Mouse (Mus musculus) fat pad, adult 2 months (tissue): ENCODE data around the gene Krt33b.

ENCODE experiments used
- DNase-seq: peaks from one replicate; pipeline ENCODE4 v3.0.0-alpha.2; 2011; ENCODE audit warnings: low read depth, low spot score; ENCODE audit errors: extremely low read depth

The Krt33b gene

GRCm38 (mm10) chr11:99993620-99994383 is 35.9 kb downstream of the Krt33b start, which contains the start of gene Krtap17-1:
Gene Krtap17-1, minus strand, starts transcription at chr11:99993994.
- DNase-seq = no peak

GRCm38 (mm10) chr11:99990571-99990970 is 39.1 kb downstream of the Krt33b start:
- DNase-seq = no peak

- no peak for DNase-seq
These were observed 39.7 kb downstream of the Krt33b start for GRCm38 (mm10) chr11:99989881-99990405.

- no peak for DNase-seq
These were observed 41.1 kb downstream of the Krt33b start for GRCm38 (mm10) chr11:99988530-99988929.

- DNase-seq = no peak
These were observed 43.5 kb downstream of the Krt33b start, which contains the start of gene Krtap16-1 for GRCm38 (mm10) chr11:99986180-99986647. Gene Krtap16-1, minus strand, starts transcription at chr11:99986597.

GRCm38 (mm10) chr11:99985291-99986092 is 44.2 kb downstream of the Krt33b start:
- no peak for DNase-seq

- no peak for DNase-seq
These were observed 46.2 kb downstream of the Krt33b start for GRCm38 (mm10) chr11:99983442-99983841.

GRCm38 (mm10) chr11:99982731-99983130 is 46.9 kb downstream of the Krt33b start:
- DNase-seq = peak; percentile 21

GRCm38 (mm10) chr11:99978953-99979352 is 50.7 kb downstream of the Krt33b start, which contains the start of gene Krtap29-1:
Gene Krtap29-1, minus strand, starts transcription at chr11:99979053.
- no peak for DNase-seq
